Mouse (Mus musculus) megakaryocyte, embryonic 14.5 days (primary cell): Measurements from ENCODE around the gene Raph1. TPM values are rescaled to one million over a fixed set of nuclear protein-coding genes. Genes with fewer than 3 reads are reported as not detected.

Experiments
- H3K27me3 ChIP-seq: replicated peaks from 2 replicates; pipeline ENCODE3; 2012; ENCODE audit warnings: inconsistent platforms
- H3K36me3 ChIP-seq: replicated peaks from 2 replicates; pipeline ENCODE3; 2012; ENCODE audit warnings: low read length, inconsistent platforms, mixed read lengths
- H3K4me1 ChIP-seq: 2 replicates; pipeline ENCODE4 v1.6.1; 2012; ENCODE audit warnings: inconsistent platforms
- H3K4me3 ChIP-seq: replicated peaks from 2 replicates; pipeline ENCODE3; 2012; ENCODE audit warnings: moderate library complexity, mild to moderate bottlenecking, inconsistent platforms
- H3K9me3 ChIP-seq: 2 replicates; pipeline ENCODE4 v1.6.1; 2012; ENCODE audit warnings: inconsistent platforms
- FLI1 ChIP-seq: IDR thresholded peaks from 2 replicates; pipeline ENCODE4 v1.6.1; 2012; ENCODE audit warnings: low read length, inconsistent platforms, mixed read lengths
- GATA1 ChIP-seq: IDR thresholded peaks from 3 replicates; pipeline ENCODE4 v1.6.1; 2012; ENCODE audit warnings: mixed read lengths, low read length, inconsistent platforms, borderline replicate concordance
- polyA plus RNA-seq: library from polyadenylated mRNA; stranded (reverse); fragments of >175 nt; gene quantifications from 2 replicates; pipeline ENCODE4 v1.2.3, GENCODE M21; 2012; ENCODE audit warnings: low replicate concordance; ENCODE audit not compliant: insufficient read depth

The Raph1 gene
- polyA plus RNA-seq, 1 experiment: 4.9 TPM

DNA sequence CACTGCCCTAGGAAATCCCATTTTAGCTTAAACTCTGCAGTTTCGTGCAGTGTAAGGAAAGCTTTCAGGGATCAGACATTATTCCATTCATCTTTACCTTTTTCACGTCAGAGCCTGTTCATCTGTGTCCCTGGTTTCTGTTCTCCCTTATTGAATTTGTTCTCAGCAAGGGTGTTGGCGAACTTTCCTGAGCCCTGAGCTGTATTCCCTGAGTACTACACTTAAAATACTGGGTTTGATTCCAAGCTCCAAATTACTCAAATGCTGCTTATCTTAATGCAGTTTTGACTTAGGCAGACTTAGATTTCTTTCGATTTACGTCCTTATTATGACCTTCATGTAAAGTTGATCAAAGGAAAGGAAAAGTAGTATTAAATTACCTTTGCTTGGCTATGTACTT, 417 bp upstream of the Raph1 start:
- H3K36me3 ChIP-seq: no peaks in the 10 kb centered on the region
- TF ChIP-seq GATA1: no peak
- TF ChIP-seq FLI1: no peak

DNA sequence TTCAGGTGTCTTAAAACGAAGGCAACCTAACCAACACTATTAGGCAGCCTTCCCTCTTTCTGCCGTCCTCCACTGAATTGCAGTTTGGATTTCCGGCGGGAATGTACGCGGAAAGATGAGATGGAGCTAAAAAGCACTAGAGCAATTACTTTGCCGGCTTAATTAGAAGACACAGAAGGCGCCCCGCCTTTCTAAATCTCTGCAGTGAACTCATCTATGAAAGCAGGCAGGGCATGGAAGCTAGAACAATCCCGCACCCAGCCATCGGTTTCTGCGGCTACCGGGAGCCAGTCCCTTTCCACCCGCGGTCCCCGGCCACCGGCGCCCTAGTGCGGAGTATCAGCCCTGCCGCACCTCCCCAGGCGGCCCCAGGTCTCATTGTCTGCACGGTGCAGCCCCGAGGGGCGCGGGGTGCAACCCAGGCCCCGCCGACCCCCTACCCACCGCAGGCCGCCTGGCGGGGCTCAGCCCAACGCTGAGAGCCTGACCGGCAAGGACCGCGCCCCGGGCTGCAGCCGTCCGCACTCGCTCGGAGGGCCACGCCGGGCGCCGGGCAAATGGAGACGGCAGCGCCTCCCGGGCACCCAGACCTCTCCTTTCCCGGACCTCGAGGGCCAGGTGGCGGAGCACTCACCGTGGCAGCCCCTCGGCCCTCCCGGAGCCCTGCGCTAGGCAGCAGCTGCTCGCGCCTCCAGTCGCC, 823 bp downstream of the Raph1 start:
- H3K36me3 ChIP-seq: no peaks in the 10 kb centered on the region

More for the DNA sequence above, 417 bp upstream of the Raph1 start:
- Histone ChIP-seq H3K4me3 (peak overlapping the region; percentile 93), H3K4me1 (peaks cover 30% of the 10 kb centered on the region), H3K9me3 (peaks cover under 1% of the 10 kb centered on the region; the same call in 1 of the 2 replicates), H3K27me3 (peaks cover 45% of the 10 kb centered on the region)

DNA sequence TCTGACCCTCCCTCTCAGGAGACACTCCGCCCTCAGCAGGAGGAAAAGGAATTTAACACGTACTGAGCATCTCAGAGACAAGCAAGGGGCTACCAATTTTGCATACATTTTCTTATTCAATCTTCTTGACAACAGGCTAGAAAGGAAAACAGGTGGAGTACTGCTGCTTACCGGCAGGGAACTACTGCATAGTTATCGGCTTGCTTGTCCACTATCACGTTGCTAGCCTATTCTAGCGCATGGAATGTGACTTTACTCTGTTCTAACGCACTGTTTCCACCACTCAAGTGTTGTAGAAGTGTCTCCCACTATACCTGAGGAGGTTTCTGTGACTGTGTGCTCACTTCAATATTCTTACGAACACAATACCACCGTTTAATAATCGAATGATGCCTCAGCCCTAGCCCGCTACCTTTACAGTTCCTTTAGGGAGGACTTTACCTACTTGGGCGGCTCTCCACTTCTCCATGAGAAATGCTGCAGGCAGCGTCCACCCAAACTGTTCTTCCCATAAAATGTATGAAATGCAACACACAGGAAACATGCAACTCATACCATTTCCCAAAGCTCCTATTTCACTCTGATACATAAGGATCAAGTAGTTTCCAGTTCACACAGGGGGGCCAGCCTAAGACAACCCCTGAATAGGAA, 1.5 kb downstream of the Raph1 start:
- H3K9me3 ChIP-seq: peaks cover 11% of the 10 kb centered on the region
- TF ChIP-seq FLI1: no peak
- TF ChIP-seq GATA1: no peak
- H3K27me3 ChIP-seq: peaks cover 45% of the 10 kb centered on the region
- peak overlapping the region; percentile 93 for H3K4me3 ChIP-seq
- peaks cover 3% of the 10 kb centered on the region for H3K36me3 ChIP-seq
- peaks cover 30% of the 10 kb centered on the region for H3K4me1 ChIP-seq

More for the DNA sequence above, 823 bp downstream of the Raph1 start:
- TF ChIP-seq FLI1 (no peak), GATA1 (no peak)
- H3K27me3 ChIP-seq: peaks cover 48% of the 10 kb centered on the region
- H3K4me3 ChIP-seq: peak overlapping the region; percentile 93
- peaks cover 4% of the 10 kb centered on the region; the same call in 1 of the 2 replicates for H3K9me3 ChIP-seq
- H3K4me1 ChIP-seq: peaks cover 30% of the 10 kb centered on the region

DNA sequence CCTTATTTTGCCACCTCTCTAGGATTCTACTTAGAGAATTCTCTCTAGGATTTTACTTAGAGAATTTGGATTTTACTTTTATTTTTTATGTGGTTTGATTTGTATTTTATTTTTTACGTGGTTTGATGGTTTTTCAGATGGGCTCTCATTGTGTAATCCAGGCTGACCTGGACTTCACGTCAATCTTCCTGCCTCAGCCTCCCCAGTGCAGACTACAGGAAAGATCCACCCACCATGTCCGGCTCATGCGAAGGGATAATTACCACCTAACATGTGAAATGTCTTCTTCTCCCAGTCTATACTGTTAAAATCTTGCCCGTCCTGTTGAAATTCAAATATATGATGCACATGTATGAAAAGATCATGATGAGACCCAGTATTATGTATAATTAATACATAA, 2.2 kb downstream of the Raph1 start:
- peaks cover 11% of the 10 kb centered on the region for H3K9me3 ChIP-seq
- peak overlapping the region; percentile 73 for H3K4me3 ChIP-seq
- peaks cover 30% of the 10 kb centered on the region for H3K4me1 ChIP-seq
- TF ChIP-seq GATA1 (no peak), FLI1 (no peak)
- peaks cover 45% of the 10 kb centered on the region for H3K27me3 ChIP-seq
- H3K36me3 ChIP-seq: peaks cover 3% of the 10 kb centered on the region

DNA sequence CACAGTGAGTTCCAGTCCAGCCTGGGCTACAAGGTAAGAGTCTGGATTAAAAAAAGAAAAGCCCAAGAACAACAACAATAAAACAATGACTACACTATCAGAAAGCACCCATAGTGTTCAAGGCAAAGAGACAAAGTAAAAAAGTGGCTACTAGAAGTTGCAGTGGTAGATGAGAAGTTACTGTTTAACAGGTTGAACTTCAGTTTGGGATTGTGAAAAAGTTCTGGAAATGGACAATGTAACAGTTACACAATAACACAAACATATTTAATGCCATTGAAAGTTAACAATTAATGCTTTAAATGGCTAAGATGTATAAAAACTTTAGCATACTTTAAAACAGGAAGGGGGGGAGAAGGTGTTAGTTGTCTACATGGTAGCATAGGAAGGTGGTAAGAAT, 3.9 kb downstream of the Raph1 start:
- no peak for TF ChIP-seq FLI1
- no peak for TF ChIP-seq GATA1
- peaks cover 11% of the 10 kb centered on the region for H3K9me3 ChIP-seq
- H3K27me3 ChIP-seq: peaks cover 33% of the 10 kb centered on the region
- H3K4me3 ChIP-seq: no peak overlapping the region
- H3K36me3 ChIP-seq: peaks cover 3% of the 10 kb centered on the region
- peaks cover 20% of the 10 kb centered on the region for H3K4me1 ChIP-seq

DNA sequence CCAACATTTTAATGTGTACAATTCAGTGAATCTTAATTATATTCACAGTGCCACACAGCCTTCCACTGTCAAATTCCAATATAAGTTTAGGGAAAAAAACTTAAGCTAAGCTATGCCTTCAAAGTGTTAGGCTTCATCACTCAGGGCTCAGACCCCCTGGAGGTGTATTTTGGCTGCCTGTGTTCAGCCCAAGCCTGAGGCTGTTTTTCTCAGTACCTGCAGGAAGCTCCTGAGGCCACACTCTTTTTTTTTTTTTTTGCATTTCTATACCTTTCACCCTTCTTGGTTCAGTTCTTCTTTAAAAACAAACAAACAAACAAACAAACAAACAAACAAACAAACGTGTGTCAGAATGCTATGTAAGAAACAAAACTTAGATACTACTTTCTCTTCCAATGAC, 23.2 kb downstream of the Raph1 start:
- no peak for TF ChIP-seq GATA1
- peaks cover 13% of the 10 kb centered on the region; the same call in 1 of the 2 replicates for H3K4me1 ChIP-seq
- no peak overlapping the region for H3K4me3 ChIP-seq
- peaks cover 5% of the 10 kb centered on the region for H3K36me3 ChIP-seq
- H3K27me3 ChIP-seq: no peaks in the 10 kb centered on the region
- peaks cover 12% of the 10 kb centered on the region for H3K9me3 ChIP-seq

DNA sequence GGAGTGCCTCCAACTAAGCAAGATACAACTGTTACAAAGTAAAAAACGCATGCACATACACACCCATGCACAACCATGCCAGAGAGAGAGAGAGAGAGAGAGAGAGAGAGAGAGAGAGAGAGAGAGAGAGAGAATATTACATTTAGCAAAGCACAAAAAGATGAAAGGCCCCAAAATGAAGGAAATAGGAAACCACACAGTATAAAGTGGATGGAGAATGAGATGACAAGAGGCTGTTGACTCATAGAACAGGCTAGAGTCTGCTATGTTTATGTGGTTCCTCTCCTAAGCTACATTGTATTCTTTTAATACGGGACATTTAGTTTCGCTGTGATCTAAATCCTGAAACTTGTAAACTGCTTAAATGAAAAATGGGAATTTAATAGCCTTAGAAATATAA, 27.6 kb downstream of the Raph1 start:
- Histone ChIP-seq H3K36me3 (no peaks in the 10 kb centered on the region), H3K27me3 (no peaks in the 10 kb centered on the region), H3K9me3 (no peaks in the 10 kb centered on the region), H3K4me3 (no peak overlapping the region), H3K4me1 (peaks cover 29% of the 10 kb centered on the region)
- TF ChIP-seq FLI1 (no peak), GATA1 (no peak)

DNA sequence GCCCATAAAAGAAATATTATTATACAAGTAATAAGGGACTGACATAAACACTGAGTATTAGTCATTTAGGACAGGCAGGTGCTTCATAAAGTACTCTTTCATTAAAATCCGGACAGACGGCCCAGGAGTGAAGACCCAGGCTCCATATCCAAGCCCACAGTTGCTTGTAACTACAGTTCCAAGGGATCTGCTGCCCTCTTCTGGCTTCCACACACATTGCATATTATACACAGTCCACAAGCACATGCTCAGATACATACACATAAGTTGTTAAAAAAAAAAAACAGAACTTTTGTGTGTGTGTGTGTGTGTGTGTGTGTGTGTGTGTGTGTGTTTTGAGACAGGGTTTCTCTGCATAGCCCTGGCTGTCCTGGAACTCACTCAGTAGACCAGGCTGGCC, 32.0 kb downstream of the Raph1 start:
- H3K4me1 ChIP-seq: peaks cover 51% of the 10 kb centered on the region
- H3K4me3 ChIP-seq: no peak overlapping the region
- H3K36me3 ChIP-seq: no peaks in the 10 kb centered on the region
- H3K9me3 ChIP-seq: no peaks in the 10 kb centered on the region
- TF ChIP-seq FLI1: no peak
- no peak for TF ChIP-seq GATA1
- H3K27me3 ChIP-seq: no peaks in the 10 kb centered on the region

DNA sequence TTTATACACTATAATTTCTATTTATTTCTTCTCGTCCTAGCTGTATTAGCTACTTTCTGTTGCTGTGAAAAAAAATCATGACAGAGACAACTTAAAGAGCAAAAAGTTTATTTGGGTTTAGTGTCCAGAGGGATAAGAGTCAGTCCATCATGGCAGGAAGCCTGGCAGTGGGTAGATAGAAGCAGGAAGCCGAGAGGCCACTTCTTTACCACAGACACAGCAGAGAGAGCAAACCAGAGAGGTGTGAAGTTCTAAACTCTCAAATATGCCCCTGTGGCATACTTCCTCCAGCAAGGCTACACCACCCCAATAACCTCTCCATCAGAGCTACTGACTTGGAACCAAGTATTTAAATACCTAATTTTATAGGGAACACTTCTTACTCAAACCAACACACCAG, 36.3 kb downstream of the Raph1 start:
- TF ChIP-seq GATA1 (peak; percentile 33; the same call in 1 of the 3 replicates), FLI1 (no peak)
- H3K4me1 ChIP-seq: peaks cover 26% of the 10 kb centered on the region
- peaks cover 9% of the 10 kb centered on the region for H3K36me3 ChIP-seq
- H3K9me3 ChIP-seq: peaks cover 5% of the 10 kb centered on the region
- no peak overlapping the region for H3K4me3 ChIP-seq
- no peaks in the 10 kb centered on the region for H3K27me3 ChIP-seq

DNA sequence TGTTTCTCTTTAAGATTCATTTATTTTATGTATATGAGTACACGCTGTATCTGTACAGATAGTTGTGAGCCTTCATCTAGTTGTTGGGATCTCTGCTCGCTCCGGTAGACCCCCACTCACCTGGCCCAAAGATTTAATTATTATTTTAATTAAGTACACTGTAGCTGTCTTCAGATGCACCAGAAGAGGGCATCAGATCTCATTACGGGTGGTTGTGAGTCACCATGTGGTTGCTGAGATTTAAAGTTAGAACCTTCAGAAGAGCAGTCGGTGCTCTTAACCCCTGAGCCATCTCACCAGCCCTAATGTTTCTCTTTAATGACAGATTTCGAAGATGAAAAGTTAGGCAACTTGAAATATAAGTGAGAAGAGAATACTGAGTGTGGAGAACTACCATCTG, 36.8 kb downstream of the Raph1 start:
- H3K36me3 ChIP-seq: peaks cover 12% of the 10 kb centered on the region
- H3K27me3 ChIP-seq: no peaks in the 10 kb centered on the region
- TF ChIP-seq FLI1 (no peak), GATA1 (no peak)
- peaks cover 26% of the 10 kb centered on the region for H3K4me1 ChIP-seq
- H3K4me3 ChIP-seq: no peak overlapping the region
- peaks cover 5% of the 10 kb centered on the region for H3K9me3 ChIP-seq
